ENCODE assay signal across 8 mouse cellular contexts in the genomic region with DNA sequence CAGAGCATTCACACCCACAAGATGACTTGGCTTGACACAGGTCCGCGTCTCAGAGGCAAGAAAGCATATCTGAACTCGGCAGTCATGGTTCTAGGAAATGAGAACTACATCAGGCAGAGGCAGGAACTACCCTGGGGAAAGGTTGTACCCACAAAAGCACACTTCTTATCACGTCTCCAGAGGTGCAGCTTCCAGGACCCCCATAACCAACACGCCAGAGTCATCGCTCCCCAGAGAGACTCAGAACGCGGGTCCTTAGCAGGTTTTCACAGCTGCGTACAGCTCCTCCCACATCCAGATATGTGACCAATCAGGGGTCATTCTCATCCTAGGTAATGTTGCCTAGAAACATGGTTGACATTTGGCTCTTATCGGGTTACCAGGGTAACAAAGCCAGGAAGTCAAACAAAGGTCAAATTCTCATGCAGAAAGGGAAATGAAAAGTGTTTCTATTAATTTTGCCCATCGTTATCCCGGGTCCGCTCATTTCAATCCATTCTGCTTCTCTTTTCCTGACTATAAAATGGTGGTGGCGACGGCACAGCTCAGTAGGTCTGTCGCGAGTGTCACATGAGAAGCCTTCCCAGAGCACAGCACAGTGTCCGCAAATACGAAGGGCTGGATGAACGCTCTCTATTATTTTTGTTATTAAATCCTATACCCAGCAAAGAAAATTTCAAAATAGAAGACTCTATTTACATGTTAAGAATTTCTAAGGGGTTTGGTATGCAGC. TPM values are rescaled to one million over a fixed set of nuclear protein-coding genes. Genes with fewer than 3 reads are reported as not detected.
DNase-seq lines count a peak whose midpoint lies in the region; ATAC-seq and TF ChIP-seq lines count a peak whose summit lies in the region.

No protein-coding gene starts in this region.

- ATAC-seq in lung, embryonic 14.5 days (ENCODE audit: insufficient read depth), result peak; percentile 87
- ATAC-seq in midbrain, embryonic 14.5 days (ENCODE audit: low FRiP score, low TSS enrichment), result peak; percentile 70; the same call in 1 of the 2 replicates
- no peak for ATAC-seq in erythroid progenitor cell, adult 5-6 weeks (replicated peaks; ENCODE audit: low FRiP score, poor library complexity, severe bottlenecking)

- H3K4me1 ChIP-seq in lung, embryonic 14.5 days (ENCODE audit: insufficient read depth), result no peaks in the 10 kb centered on the region
- H3K4me1 ChIP-seq in midbrain, embryonic 14.5 days (ENCODE audit: control insufficient read depth, insufficient read depth, low read length), result 0 out of 2 replicates have a peak, but pooled peaks cover 6% of the 10 kb centered on the region

- no peak overlapping the region for H3K9ac ChIP-seq in lung, embryonic 14.5 days
- peak overlapping the region; percentile 35 for H3K9ac ChIP-seq in midbrain, embryonic 14.5 days (replicated peaks; ENCODE audit: low read length)

- H3K4me3 ChIP-seq in lung, embryonic 14.5 days (ENCODE audit: low read depth, low read length), result peak overlapping the region; percentile 29
- H3K4me3 ChIP-seq in midbrain, embryonic 14.5 days (replicated peaks; ENCODE audit: low read depth, low read length), result peak overlapping the region; percentile 32

- WGBS in lung, embryonic 14.5 days, result 7% methylated on average over 20 of the region's 20 CpGs
- 21% methylated on average over 20 of the region's 20 CpGs for WGBS in midbrain, embryonic 14.5 days

- no peaks in the 10 kb centered on the region for H3K27me3 ChIP-seq in lung, embryonic 14.5 days (ENCODE audit: insufficient read depth, low read length)
- H3K27me3 ChIP-seq in midbrain, embryonic 14.5 days (ENCODE audit: control insufficient read depth, insufficient read depth, low read length), result no peaks in the 10 kb centered on the region

- no peaks in the 10 kb centered on the region for H3K9me3 ChIP-seq in lung, embryonic 14.5 days (ENCODE audit: low read depth, low read length)
- no peaks in the 10 kb centered on the region for H3K9me3 ChIP-seq in midbrain, embryonic 14.5 days (ENCODE audit: control insufficient read depth, low read length)

- H3K27ac ChIP-seq in lung, embryonic 14.5 days (ENCODE audit: low read depth), result no peak overlapping the region
- peak overlapping the region; percentile 52; the same call in 1 of the 2 replicates for H3K27ac ChIP-seq in midbrain, embryonic 14.5 days (replicated peaks; ENCODE audit: low read depth, low read length)

- peak overlapping the region; percentile 69 for H3K4me2 ChIP-seq in lung, embryonic 14.5 days
- peak overlapping the region; percentile 55 for H3K4me2 ChIP-seq in midbrain, embryonic 14.5 days (ENCODE audit: low read length)

- no peaks in the 10 kb centered on the region for H3K36me3 ChIP-seq in lung, embryonic 14.5 days (ENCODE audit: insufficient read depth)
- no peaks in the 10 kb centered on the region for H3K36me3 ChIP-seq in midbrain, embryonic 14.5 days (ENCODE audit: control insufficient read depth, insufficient read depth, low read length)

- DNase-seq in lung, embryonic 14.5 days, result peak; percentile 73
- DNase-seq in lung, postnatal 14 days, result no peak
- DNase-seq in c-Kit-positive CD71-positive TER-119-negative erythroid progenitor cells, embryonic 14.5 days (ENCODE audit: low read depth), result peak; percentile 66
- peak; percentile 16 for DNase-seq in heart, adult 8-10 months (ENCODE audit: low spot score)
- DNase-seq in layer of hippocampus, postnatal 36 days, result peak; percentile 5 to 11
- peak; percentile 77 for DNase-seq in midbrain, embryonic 14.5 days
- DNase-seq in thymus, postnatal 4 days, result no peak

- no peak for TF ChIP-seq CTCF in lung, embryonic 14.5 days (IDR thresholded peaks at IDR 0.05; ENCODE audit: low read depth)

RNA-seq across cellular contexts. Expression of gene Tm9sf3, which starts 47.3 kb away (rescaled TPM):
- polyA plus RNA-seq in lung, embryonic 14.5 days (2014; fragmentation: Nextera tagmentation; extraction: Ambion mirVana), result 172 and 176 TPM in 2 replicates
- total RNA-seq in heart, adult 8-10 months (2022), result 10 to 100 TPM; 65.2 to 73.0 (median 67.7) TPM
- total RNA-seq in layer of hippocampus, postnatal 36 days (2021), result 100 to 1,000 TPM; 121 to 128 TPM
- polyA plus RNA-seq in midbrain, embryonic 14.5 days (2014; fragmentation: Nextera tagmentation; extraction: Ambion mirVana), result 74.4 and 112 TPM in 2 replicates
- total RNA-seq in erythroid progenitor cell, adult 5-6 weeks (2015; ENCODE audit: low replicate concordance), result 21.4 and 31.0 TPM in 2 replicates
- 41.4 and 53.7 TPM in 2 replicates for total RNA-seq in erythroid progenitor cell, adult 5-6 weeks (2017; ENCODE audit: low replicate concordance)

Comparison
In these comparisons a context has a peak if more than half of its experiments do, and no peak if none do; other contexts are left out.
1. DNase-seq: peak in lung, embryonic 14.5 days (single experiment), c-Kit-positive CD71-positive TER-119-negative erythroid progenitor cells, embryonic 14.5 days (single experiment), heart, adult 8-10 months (single experiment), layer of hippocampus, postnatal 36 days (2 of 2) and midbrain, embryonic 14.5 days (single experiment); none in lung, postnatal 14 days (single experiment) and thymus, postnatal 4 days (single experiment).